Mouse (Mus musculus) stomach, postnatal 0 days (tissue): ENCODE data around the gene Slk. TPM values are rescaled to one million over a fixed set of nuclear protein-coding genes. Genes with fewer than 3 reads are reported as not detected.
A peak's percentile ranks its signal among the peaks of the same experiment; 100 is the strongest.

Experiments
- ATAC-seq: fragments of 200-750 bp; cut with Nextera tagmentation; 2 replicates; pipeline ENCODE4 v1.8.0; 2017; ENCODE audit not compliant: low FRiP score, low TSS enrichment
- DNase-seq: peaks from one replicate; pipeline ENCODE4 v3.0.0-alpha.2; 2016; ENCODE audit warnings: low spot score
- H3K27ac ChIP-seq: fragments of 300-500 bp; sonication (generic); replicated peaks from 2 replicates; pipeline ENCODE4 v1.5.1; 2014; ENCODE audit warnings: mild to moderate bottlenecking, control low read depth
- H3K27me3 ChIP-seq: fragments of 300-500 bp; sonication (generic); 2 replicates; pipeline ENCODE4 v1.6.1; 2014; ENCODE audit warnings: low read length; ENCODE audit not compliant: control insufficient read depth, insufficient read depth
- H3K36me3 ChIP-seq: fragments of 300-500 bp; sonication (generic); 2 replicates; pipeline ENCODE4 v1.6.1; 2014; ENCODE audit warnings: low read length, mixed read lengths; ENCODE audit not compliant: control insufficient read depth, insufficient read depth
- H3K4me1 ChIP-seq: fragments of 300-500 bp; sonication (generic); replicated peaks from 2 replicates; pipeline ENCODE4 v1.6.1; 2014; ENCODE audit warnings: antibody characterized with exemption; ENCODE audit not compliant: control insufficient read depth, insufficient read depth
- H3K4me2 ChIP-seq: fragments of 300-500 bp; sonication (generic); replicated peaks from 2 replicates; pipeline ENCODE4 v1.6.1; 2014; ENCODE audit warnings: low read depth, mild to moderate bottlenecking, control low read depth, moderate library complexity
- H3K4me3 ChIP-seq: fragments of 300-500 bp; sonication (generic); 2 replicates; pipeline ENCODE4 v1.5.1; 2014; ENCODE audit warnings: low read depth, low read length, control low read depth
- H3K9ac ChIP-seq: fragments of 300-500 bp; sonication (generic); 2 replicates; pipeline ENCODE4 v1.6.1; 2014; ENCODE audit warnings: mild to moderate bottlenecking, low read length, control low read depth, mixed read lengths
- H3K9me3 ChIP-seq: fragments of 300-500 bp; sonication (generic); 2 replicates; pipeline ENCODE4 v1.6.1; 2016; ENCODE audit warnings: low read length; ENCODE audit not compliant: control insufficient read depth
- CTCF ChIP-seq: IDR thresholded peaks from 2 replicates; pipeline ENCODE4 v1.5.1; 2016; ENCODE audit warnings: antibody characterized with exemption, low read depth, mild to moderate bottlenecking, moderate library complexity
- EP300 ChIP-seq: optimal IDR thresholded peaks from 2 replicates; pipeline ENCODE3; 2016; ENCODE audit warnings: antibody characterized with exemption
- WGBS: fragments of 180-500 bp; shearing (Covaris S2); extraction: QIAGEN DNeasy Blood & Tissue Kit; methylation state at CpG from one replicate; pipeline ENCODE4 v1.1.7; 2014; 5-methylcytosine and 5-hydroxymethylcytosine counted together
- polyA plus RNA-seq: library from polyadenylated mRNA; unstranded; fragments of >200 nt; fragmentation: Nextera tagmentation; extraction: Ambion mirVana; gene quantifications from 2 replicates; pipeline ENCODE4 v1.2.1, GENCODE M21; 2015

The Slk gene
- polyA plus RNA-seq, 1 experiment from 2014 or later, result 12.3 TPM

DNA sequence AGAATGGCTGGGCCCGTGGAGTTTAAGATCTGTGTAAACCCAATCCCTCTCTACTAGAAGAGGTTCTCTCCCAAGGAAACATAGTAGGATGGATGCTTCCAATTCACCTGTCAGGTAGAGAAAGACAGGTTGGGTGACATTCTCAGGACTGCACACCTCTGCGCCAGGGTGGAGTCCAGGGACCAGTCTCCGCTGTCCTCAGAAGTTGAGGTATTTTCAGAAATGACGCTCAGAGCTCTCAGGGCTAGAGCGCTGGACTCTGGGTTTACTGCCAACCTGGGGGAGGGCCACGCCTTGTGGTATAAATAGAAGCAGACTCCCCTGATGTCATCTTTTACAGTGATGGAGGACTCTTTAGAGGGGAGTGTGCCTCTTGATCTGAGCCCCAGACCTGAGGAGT, 41.6 kb upstream of the Slk start:
- DNase-seq (peak; percentile 60), ATAC-seq (peak; percentile 55)
- 55% methylated on average over 6 of the region's 6 CpGs for WGBS
- Histone ChIP-seq H3K4me2 (peak overlapping the region; percentile 75), H3K27ac (peak overlapping the region; percentile 91), H3K36me3 (no peaks in the 10 kb centered on the region), H3K9ac (peak overlapping the region; percentile 45), H3K4me1 (peaks cover 12% of the 10 kb centered on the region; the same call in 1 of the 2 replicates), H3K4me3 (peak overlapping the region; percentile 55; the same call in 1 of the 2 replicates), H3K27me3 (no peaks in the 10 kb centered on the region), H3K9me3 (no peaks in the 10 kb centered on the region)
- TF ChIP-seq CTCF (no peak), EP300 (no peak)

DNA sequence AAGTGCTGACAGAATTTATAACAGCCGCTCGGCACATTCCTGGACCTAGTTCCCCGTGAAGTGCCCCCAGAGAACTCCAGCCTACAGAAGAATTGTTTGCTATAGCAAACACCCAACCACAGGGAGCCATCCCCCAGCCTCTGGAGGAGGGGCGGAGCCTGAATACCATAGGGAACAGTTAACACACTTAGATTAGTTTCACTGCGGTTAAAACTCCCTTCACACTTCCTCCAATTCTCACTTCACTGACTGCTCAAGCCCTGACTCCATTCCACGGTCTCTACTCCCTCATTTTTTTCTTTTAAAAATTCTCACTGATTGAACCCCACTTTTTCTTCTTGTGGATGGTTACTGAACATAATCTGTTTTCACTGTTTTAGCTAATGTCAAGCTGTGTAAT, 40.7 kb upstream of the Slk start:
- Histone ChIP-seq H3K27ac (peak overlapping the region; percentile 49; the same call in 1 of the 2 replicates), H3K4me1 (peaks cover 12% of the 10 kb centered on the region; the same call in 1 of the 2 replicates), H3K9me3 (no peaks in the 10 kb centered on the region), H3K4me3 (no peak overlapping the region), H3K27me3 (no peaks in the 10 kb centered on the region), H3K36me3 (no peaks in the 10 kb centered on the region), H3K4me2 (no peak overlapping the region; the same call in 1 of the 2 replicates), H3K9ac (no peak overlapping the region)
- WGBS, result 14% methylated on average over 6 of the region's 6 CpGs
- no peak for TF ChIP-seq EP300
- no peak for TF ChIP-seq CTCF
- ATAC-seq (no peak), DNase-seq (peak; percentile 68)

DNA sequence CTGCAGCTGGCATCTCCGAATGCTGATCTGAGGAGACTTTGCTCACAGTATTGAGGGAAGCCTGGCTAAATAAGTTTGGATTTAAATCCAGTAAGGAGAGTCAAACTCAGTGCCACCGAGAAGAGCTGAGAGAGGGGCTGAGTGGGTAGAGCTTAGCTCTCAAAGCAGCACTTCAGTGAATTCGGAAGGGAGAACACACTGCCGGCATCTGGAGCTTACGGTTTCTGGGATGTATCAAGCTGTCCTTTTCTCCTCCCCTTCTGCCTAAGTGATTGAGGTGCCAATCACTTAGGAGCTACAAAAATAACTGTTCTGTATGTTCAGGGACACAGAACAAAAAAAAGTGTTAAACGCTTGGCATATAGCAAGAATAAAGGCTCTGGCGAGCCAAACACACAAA, 37.0 kb upstream of the Slk start:
- TF ChIP-seq EP300 (no peak), CTCF (no peak)
- no peak overlapping the region for H3K9ac ChIP-seq
- ATAC-seq, result no peak

DNA sequence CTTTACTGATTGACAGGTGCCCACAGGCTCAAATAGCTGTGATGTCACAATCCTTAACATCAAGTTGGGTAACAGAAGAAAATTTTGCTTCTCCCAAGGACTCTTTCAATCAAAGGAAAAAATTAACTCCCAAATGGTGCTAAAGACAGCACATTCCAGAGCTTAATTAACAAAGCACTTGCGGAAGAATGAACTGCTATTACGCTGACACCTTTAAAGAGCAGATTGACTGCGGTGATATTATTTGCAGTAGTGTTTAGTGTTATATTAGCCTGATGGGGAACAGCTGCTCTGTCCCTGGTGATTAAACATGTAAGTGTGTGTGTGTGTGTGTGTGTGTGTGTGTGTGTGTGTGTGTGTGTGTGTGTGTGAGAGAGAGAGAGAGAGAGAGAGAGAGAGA, 34.4 kb upstream of the Slk start:
- no peaks in the 10 kb centered on the region for H3K36me3 ChIP-seq
- no peak overlapping the region for H3K4me2 ChIP-seq
- no peaks in the 10 kb centered on the region for H3K9me3 ChIP-seq
- H3K27me3 ChIP-seq, result no peaks in the 10 kb centered on the region
- H3K4me3 ChIP-seq, result no peak overlapping the region
- TF ChIP-seq EP300, result no peak
- TF ChIP-seq CTCF, result no peak
- ATAC-seq (no peak), DNase-seq (no peak)
- WGBS, result 40% methylated on average over 3 of the region's 3 CpGs
- no peaks in the 10 kb centered on the region for H3K4me1 ChIP-seq
- no peak overlapping the region for H3K9ac ChIP-seq
- H3K27ac ChIP-seq, result no peak overlapping the region

More for the DNA sequence above, 37.0 kb upstream of the Slk start:
- Histone ChIP-seq H3K27ac (no peak overlapping the region), H3K4me3 (no peak overlapping the region), H3K9me3 (no peaks in the 10 kb centered on the region), H3K27me3 (no peaks in the 10 kb centered on the region), H3K4me1 (peaks cover 6% of the 10 kb centered on the region; the same call in 1 of the 2 replicates), H3K36me3 (no peaks in the 10 kb centered on the region), H3K4me2 (no peak overlapping the region)
- WGBS, result 66% methylated on average over 7 of the region's 7 CpGs
- no peak for DNase-seq

DNA sequence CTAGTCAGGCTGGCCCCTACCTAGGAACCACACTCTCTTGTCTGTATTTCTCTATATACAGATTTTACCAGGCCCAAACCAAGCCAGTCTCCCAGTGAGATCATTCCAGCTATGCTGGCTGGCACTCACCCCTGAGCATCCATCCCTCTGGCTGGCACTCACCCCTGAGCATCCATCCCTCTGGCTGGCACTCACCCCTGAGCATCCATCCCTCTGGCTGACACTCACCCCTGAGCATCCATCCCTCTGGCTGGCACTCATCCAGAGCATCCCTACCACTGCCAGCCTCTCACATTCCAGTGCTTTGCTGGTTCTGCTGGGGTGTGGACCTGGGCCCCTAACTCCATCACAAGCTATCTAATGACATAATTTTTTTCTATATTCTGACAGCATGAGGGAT, 34.0 kb upstream of the Slk start:
- DNase-seq, result no peak
- H3K9ac ChIP-seq, result no peak overlapping the region
- no peak overlapping the region for H3K4me3 ChIP-seq
- ATAC-seq, result no peak
- no peaks in the 10 kb centered on the region for H3K4me1 ChIP-seq
- H3K4me2 ChIP-seq, result no peak overlapping the region
- no peaks in the 10 kb centered on the region for H3K9me3 ChIP-seq
- no peaks in the 10 kb centered on the region for H3K27me3 ChIP-seq
- TF ChIP-seq EP300, result no peak
- TF ChIP-seq CTCF, result no peak
- H3K27ac ChIP-seq, result no peak overlapping the region
- H3K36me3 ChIP-seq, result no peaks in the 10 kb centered on the region

DNA sequence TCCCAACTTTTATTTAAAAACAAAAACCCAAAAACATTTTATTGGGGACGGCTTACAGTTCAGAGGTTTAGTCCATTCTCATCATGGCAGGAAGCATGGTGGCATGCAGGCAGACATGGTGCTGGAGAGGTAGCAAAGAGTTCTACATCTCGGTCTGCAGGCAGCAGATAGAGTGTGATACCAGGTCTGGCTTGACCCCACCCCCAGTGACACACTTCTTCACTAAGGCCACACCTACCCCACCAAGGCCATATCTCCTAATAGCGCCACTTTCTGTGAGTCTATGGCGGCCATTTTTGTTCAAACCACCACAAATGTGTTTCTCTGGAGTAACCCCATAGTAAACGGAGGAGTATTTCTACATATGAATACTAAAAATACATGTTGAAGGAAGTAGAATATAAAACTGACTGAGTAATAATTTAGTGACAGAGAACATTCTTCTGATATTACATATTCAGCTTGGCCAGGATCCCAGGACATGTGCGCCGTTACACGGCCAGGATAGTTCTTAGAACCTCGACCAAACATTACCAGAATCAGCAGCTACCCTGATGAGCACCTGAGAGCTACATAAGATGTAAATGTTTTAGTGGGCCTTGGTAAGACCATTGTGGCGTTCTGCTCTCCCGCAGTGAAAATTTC, 30.9 kb upstream of the Slk start:
- H3K36me3 ChIP-seq, result no peaks in the 10 kb centered on the region
- H3K4me3 ChIP-seq, result no peak overlapping the region
- no peak for ATAC-seq
- no peaks in the 10 kb centered on the region for H3K9me3 ChIP-seq
- no peak overlapping the region for H3K9ac ChIP-seq
- TF ChIP-seq CTCF (no peak), EP300 (no peak)
- no peak overlapping the region for H3K27ac ChIP-seq
- no peak for DNase-seq
- no peaks in the 10 kb centered on the region for H3K27me3 ChIP-seq
- 79% methylated on average over 11 of the region's 11 CpGs for WGBS
- H3K4me2 ChIP-seq, result no peak overlapping the region
- no peaks in the 10 kb centered on the region for H3K4me1 ChIP-seq
